9 mouse cellular contexts compared by ENCODE assay signal in the genomic region with DNA sequence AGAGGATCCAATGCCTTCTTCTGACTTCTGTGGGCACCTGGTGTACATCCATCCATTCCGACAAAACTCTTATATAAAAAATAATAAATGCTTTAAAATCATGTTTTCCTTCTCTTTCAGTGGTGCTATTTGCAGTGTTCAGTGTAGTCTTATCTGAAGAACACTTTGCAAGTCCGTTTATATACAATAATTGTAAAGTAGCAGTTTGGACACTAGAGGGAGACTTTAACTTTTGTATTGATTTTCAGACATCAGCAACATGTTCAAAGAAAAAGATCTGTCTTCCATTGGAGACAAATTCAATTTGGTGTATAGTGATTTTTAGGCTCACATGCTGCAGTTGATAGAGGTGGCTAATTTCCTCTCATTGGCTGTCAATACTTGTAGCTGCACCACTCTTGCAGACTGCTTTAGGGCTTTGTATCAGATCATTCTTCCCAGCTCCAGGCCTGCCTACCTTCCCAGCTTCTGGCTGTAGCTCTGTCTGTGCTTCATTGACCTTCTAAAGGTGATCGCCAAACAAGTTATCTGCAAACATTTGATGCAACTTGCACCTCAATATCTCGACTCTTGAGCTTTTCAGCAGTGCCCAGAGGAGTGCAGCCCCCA.
DNase-seq lines count a peak whose midpoint lies in the region; ATAC-seq and TF ChIP-seq lines count a peak whose summit lies in the region.
"Had no signal": no experiment of that assay in that cellular context is flagged by ENCODE, and none has a peak within 500 bp of the region (broad histone marks: within the 10 kb centered on the region; RNA-seq: fewer than 3 reads in every experiment).

No protein-coding gene starts in this region.

- no peak overlapping the region for H3K9ac ChIP-seq in forebrain, embryonic 14.5 days (ENCODE audit: low read length)
- H3K9ac ChIP-seq in forebrain, embryonic 12.5 days, result no peak overlapping the region
- no peak overlapping the region for H3K9ac ChIP-seq in liver, postnatal 0 days (replicated peaks)
- H3K9ac ChIP-seq in liver, embryonic 11.5 days (ENCODE audit: low read depth, low read length), result no peak overlapping the region
- H3K9ac ChIP-seq: midbrain, embryonic 12.5 days had no signal

- no peak overlapping the region for H3K27ac ChIP-seq in forebrain, embryonic 14.5 days (ENCODE audit: low read depth, low read length)
- no peak overlapping the region for H3K27ac ChIP-seq in forebrain, embryonic 12.5 days
- no peak overlapping the region for H3K27ac ChIP-seq in liver, postnatal 0 days (ENCODE audit: low read depth)
- H3K27ac ChIP-seq in liver, embryonic 11.5 days (ENCODE audit: low read depth, low read length), result no peak overlapping the region
- H3K27ac ChIP-seq: midbrain, embryonic 12.5 days had no signal

- no peak overlapping the region for H3K4me3 ChIP-seq in forebrain, embryonic 14.5 days (ENCODE audit: low read depth, low read length)
- H3K4me3 ChIP-seq in forebrain, embryonic 12.5 days (replicated peaks), result no peak overlapping the region
- H3K4me3 ChIP-seq in liver, postnatal 0 days (ENCODE audit: low read depth, low read length), result no peak overlapping the region
- H3K4me3 ChIP-seq in liver, embryonic 11.5 days (ENCODE audit: low read depth, low read length), result no peak overlapping the region
- H3K4me3 ChIP-seq: midbrain, embryonic 12.5 days had no signal

- no peaks in the 10 kb centered on the region for H3K9me3 ChIP-seq in forebrain, embryonic 14.5 days (replicated peaks; ENCODE audit: control insufficient read depth, low read length)
- no peaks in the 10 kb centered on the region for H3K9me3 ChIP-seq in forebrain, embryonic 12.5 days
- H3K9me3 ChIP-seq in liver, postnatal 0 days (ENCODE audit: low read length), result no peaks in the 10 kb centered on the region
- H3K9me3 ChIP-seq in liver, embryonic 11.5 days (ENCODE audit: control insufficient read depth, low read length), result no peaks in the 10 kb centered on the region
- H3K9me3 ChIP-seq: midbrain, embryonic 12.5 days had no signal

- H3K36me3 ChIP-seq in forebrain, embryonic 14.5 days (ENCODE audit: control insufficient read depth, insufficient read depth, low read length), result no peaks in the 10 kb centered on the region
- H3K36me3 ChIP-seq in forebrain, embryonic 12.5 days (replicated peaks), result no peaks in the 10 kb centered on the region
- H3K36me3 ChIP-seq in liver, postnatal 0 days (replicated peaks; ENCODE audit: insufficient read depth, low read length), result no peaks in the 10 kb centered on the region
- H3K36me3 ChIP-seq in liver, embryonic 11.5 days (ENCODE audit: control insufficient read depth, insufficient read depth, low read length), result no peaks in the 10 kb centered on the region
- H3K36me3 ChIP-seq: midbrain, embryonic 12.5 days had no signal

- ATAC-seq in forebrain, embryonic 14.5 days, result 0 out of 2 replicates have a peak, but pooled peaks have one; percentile 42
- no peak for ATAC-seq in forebrain, embryonic 12.5 days (ENCODE audit: low FRiP score)
- no peak for ATAC-seq in liver, postnatal 0 days
- ATAC-seq in liver, embryonic 11.5 days (replicated peaks; ENCODE audit: low FRiP score), result no peak

- WGBS in forebrain, embryonic 14.5 days, result 33% methylated on average over 4 of the region's 4 CpGs
- WGBS in forebrain, embryonic 12.5 days, result 35% methylated on average over 4 of the region's 4 CpGs
- 20% methylated on average over 4 of the region's 4 CpGs for WGBS in liver, postnatal 0 days (ENCODE audit: insufficient replicate concordance)
- WGBS in liver, embryonic 11.5 days, result 27% methylated on average over 4 of the region's 4 CpGs

- H3K27me3 ChIP-seq in forebrain, embryonic 14.5 days (replicated peaks; ENCODE audit: control insufficient read depth, insufficient read depth, low read length), result no peaks in the 10 kb centered on the region
- H3K27me3 ChIP-seq in forebrain, embryonic 12.5 days, result no peaks in the 10 kb centered on the region
- no peaks in the 10 kb centered on the region for H3K27me3 ChIP-seq in liver, postnatal 0 days (ENCODE audit: insufficient read depth, low read length)
- no peaks in the 10 kb centered on the region for H3K27me3 ChIP-seq in liver, embryonic 11.5 days (replicated peaks; ENCODE audit: control insufficient read depth, insufficient read depth, low read length)
- H3K27me3 ChIP-seq: midbrain, embryonic 12.5 days had no signal

- TF ChIP-seq CTCF in liver, postnatal 0 days (IDR thresholded peaks at IDR 0.05; ENCODE audit: low read depth), result 0 out of 2 replicates have a peak, but pooled peaks have one; percentile 4

- H3K4me2 ChIP-seq in forebrain, embryonic 14.5 days (ENCODE audit: low read length), result no peak overlapping the region
- no peak overlapping the region for H3K4me2 ChIP-seq in forebrain, embryonic 12.5 days
- no peak overlapping the region for H3K4me2 ChIP-seq in liver, postnatal 0 days (ENCODE audit: low read depth, low read length)
- no peak overlapping the region for H3K4me2 ChIP-seq in liver, embryonic 11.5 days
- H3K4me2 ChIP-seq: midbrain, embryonic 12.5 days had no signal

- H3K4me1 ChIP-seq in forebrain, embryonic 14.5 days (ENCODE audit: control insufficient read depth, insufficient read depth, low read length), result no peaks in the 10 kb centered on the region
- H3K4me1 ChIP-seq in forebrain, embryonic 12.5 days, result no peaks in the 10 kb centered on the region
- no peaks in the 10 kb centered on the region for H3K4me1 ChIP-seq in liver, postnatal 0 days (ENCODE audit: insufficient read depth)
- H3K4me1 ChIP-seq in liver, embryonic 11.5 days (replicated peaks; ENCODE audit: control insufficient read depth, insufficient read depth, low read length), result no peaks in the 10 kb centered on the region
- H3K4me1 ChIP-seq: midbrain, embryonic 12.5 days had no signal

- TF ChIP-seq EP300 in liver, postnatal 0 days (IDR thresholded peaks at IDR 0.05; ENCODE audit: low read depth), result no peak

- peak; percentile 79 for DNase-seq in forebrain, embryonic 14.5 days (ENCODE audit: low spot score)
- DNase-seq in liver, postnatal 0 days, result no peak
- DNase-seq in liver, embryonic 11.5 days (ENCODE audit: low spot score), result no peak
- peak; percentile 19 for DNase-seq in embryo, embryonic 11.5 days (ENCODE audit: low read depth, low spot score)
- peak; percentile 70 for DNase-seq in retina, postnatal 1 day
- no peak for DNase-seq in adrenal gland, postnatal 10 days
- DNase-seq in right cerebral cortex, adult 18-20 months, result no peak

Comparison
In these comparisons a context has a peak if more than half of its experiments do, and no peak if none do; other contexts are left out.
1. DNase-seq: peak in forebrain, embryonic 14.5 days (single experiment), embryo, embryonic 11.5 days (single experiment) and retina, postnatal 1 day (single experiment); none in liver, postnatal 0 days (single experiment), liver, embryonic 11.5 days (single experiment), adrenal gland, postnatal 10 days (single experiment) and right cerebral cortex, adult 18-20 months (single experiment).